Mouse (Mus musculus): ENCODE results near the gene Tgoln1.

DNA sequence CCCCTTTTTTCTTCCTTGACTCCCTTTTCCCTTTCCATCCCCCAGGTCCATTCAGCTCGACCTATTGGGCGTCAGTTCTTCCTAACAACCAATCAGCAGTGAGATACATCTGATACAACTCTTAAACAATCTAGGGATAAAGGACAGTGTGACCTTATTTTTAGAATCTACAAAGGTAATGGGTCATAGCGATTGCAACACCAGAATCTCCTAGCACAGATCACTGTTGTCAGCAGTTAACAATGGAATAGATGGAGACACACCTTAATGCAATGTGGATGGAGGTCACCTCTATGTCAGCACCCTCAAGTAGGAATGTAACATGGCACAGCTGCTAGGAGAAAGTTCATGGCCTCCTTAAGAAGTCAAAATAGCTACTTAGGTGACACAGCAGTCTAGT is 6.1 kb upstream of the Tgoln1 start:
- no peak for TF ChIP-seq CTCF (IDR thresholded peaks at IDR 0.05; ENCODE audit: borderline replicate concordance, control insufficient read depth, extremely low read depth, insufficient read depth, low read length, poor library complexity)
- TF ChIP-seq POLR2A (IDR thresholded peaks at IDR 0.05; ENCODE audit: control insufficient read depth, extremely low read depth, insufficient read depth, low read length, poor library complexity) = no peak

Data from thymus, adult 2 months (tissue).